Mouse (Mus musculus) embryo, embryonic 10.5 days (tissue): ENCODE data around the gene Grin1.
A peak's percentile ranks its signal among the peaks of the same experiment; 100 is the strongest.

Experiments
- DNase-seq: peaks from one replicate; pipeline ENCODE4 v3.0.0-alpha.2; 2015; ENCODE audit warnings: low spot score

Gene Grin1

GRCm38 (mm10) chr2:25256443-25257109 is 62.4 kb downstream of the Grin1 start:
- DNase-seq: peak; percentile 55

- DNase-seq: peak; percentile 96
These were observed 63.7 kb downstream of the Grin1 start, which contains the start of gene Tmem203 for GRCm38 (mm10) chr2:25255284-25255779. Gene Tmem203 (plus strand): TSS chr2:25255439.

GRCm38 (mm10) chr2:25252331-25252730 is 66.7 kb downstream of the Grin1 start:
- no peak for DNase-seq

GRCm38 (mm10) chr2:25246183-25247072 is 72.6 kb downstream of the Grin1 start, which contains the start of gene AL732309.1:
Gene AL732309.1 (minus strand): TSS chr2:25246863.
- no peak for DNase-seq

GRCm38 (mm10) chr2:25244144-25244543 is 74.8 kb downstream of the Grin1 start:
- DNase-seq: no peak

GRCm38 (mm10) chr2:25243342-25243741 is 75.6 kb downstream of the Grin1 start:
- no peak for DNase-seq

- peak; percentile 39 for DNase-seq
These were observed 76.9 kb downstream of the Grin1 start, which contains the start of the genes Rnf208 and Cysrt1 for GRCm38 (mm10) chr2:25242101-25242506. Gene Rnf208 (plus strand): TSS chr2:25242255. Gene Cysrt1 (minus strand): TSS chr2:25242452.

GRCm38 (mm10) chr2:25241438-25241775 is 77.6 kb downstream of the Grin1 start:
- DNase-seq: no peak
